Mouse (Mus musculus) midbrain, embryonic 10.5 days (tissue): ENCODE data around the gene Anapc11. TPM values are rescaled to one million over a fixed set of nuclear protein-coding genes. Genes with fewer than 3 reads are reported as not detected.
A peak's percentile ranks its signal among the peaks of the same experiment; 100 is the strongest.
"Not testable (repeated sequence)": the region's sequence is repeated elsewhere in the genome, so short reads cannot be mapped to it uniquely, and the experiment has no call there.

Source experiments
- DNase-seq: peaks from one replicate; pipeline ENCODE4 v3.0.0-alpha.2; 2017; ENCODE audit warnings: low spot score
- H3K27ac ChIP-seq: fragments of 300-500 bp; sonication (generic); replicated peaks from 2 replicates; pipeline ENCODE4 v1.5.1; 2016; ENCODE audit warnings: mild to moderate bottlenecking
- H3K27me3 ChIP-seq: fragments of 300-500 bp; sonication (generic); 2 replicates; pipeline ENCODE4 v1.6.1; 2016; ENCODE audit warnings: low read depth, mild to moderate bottlenecking; ENCODE audit not compliant: poor library complexity, severe bottlenecking
- H3K36me3 ChIP-seq: fragments of 300-500 bp; sonication (generic); 2 replicates; pipeline ENCODE4 v1.6.1; 2016; ENCODE audit warnings: mild to moderate bottlenecking, moderate library complexity
- H3K4me1 ChIP-seq: fragments of 300-500 bp; sonication (generic); 2 replicates; pipeline ENCODE4 v1.6.1; 2016
- H3K4me3 ChIP-seq: fragments of 300-500 bp; sonication (generic); 2 replicates; pipeline ENCODE4 v1.5.1; 2016; ENCODE audit warnings: mild to moderate bottlenecking, moderate library complexity
- H3K9me3 ChIP-seq: fragments of 300-500 bp; sonication (generic); replicated peaks from 2 replicates; pipeline ENCODE4 v1.6.1; 2016; ENCODE audit warnings: mild to moderate bottlenecking
- whole genome bisulfite sequencing: fragments of 180-500 bp; shearing (Covaris S2); methylation state at CpG from one replicate; pipeline ENCODE4 v1.1.7; 2016; 5-methylcytosine and 5-hydroxymethylcytosine counted together
- polyA plus RNA-seq: library from polyadenylated mRNA; unstranded; fragments of >200 nt; fragmentation: Nextera tagmentation; extraction: Ambion mirVana; gene quantifications from 2 replicates; pipeline ENCODE4 v1.2.1, GENCODE M21; 2016

Gene Anapc11
- polyA plus RNA-seq: 216 and 231 TPM in 2 replicates

DNA sequence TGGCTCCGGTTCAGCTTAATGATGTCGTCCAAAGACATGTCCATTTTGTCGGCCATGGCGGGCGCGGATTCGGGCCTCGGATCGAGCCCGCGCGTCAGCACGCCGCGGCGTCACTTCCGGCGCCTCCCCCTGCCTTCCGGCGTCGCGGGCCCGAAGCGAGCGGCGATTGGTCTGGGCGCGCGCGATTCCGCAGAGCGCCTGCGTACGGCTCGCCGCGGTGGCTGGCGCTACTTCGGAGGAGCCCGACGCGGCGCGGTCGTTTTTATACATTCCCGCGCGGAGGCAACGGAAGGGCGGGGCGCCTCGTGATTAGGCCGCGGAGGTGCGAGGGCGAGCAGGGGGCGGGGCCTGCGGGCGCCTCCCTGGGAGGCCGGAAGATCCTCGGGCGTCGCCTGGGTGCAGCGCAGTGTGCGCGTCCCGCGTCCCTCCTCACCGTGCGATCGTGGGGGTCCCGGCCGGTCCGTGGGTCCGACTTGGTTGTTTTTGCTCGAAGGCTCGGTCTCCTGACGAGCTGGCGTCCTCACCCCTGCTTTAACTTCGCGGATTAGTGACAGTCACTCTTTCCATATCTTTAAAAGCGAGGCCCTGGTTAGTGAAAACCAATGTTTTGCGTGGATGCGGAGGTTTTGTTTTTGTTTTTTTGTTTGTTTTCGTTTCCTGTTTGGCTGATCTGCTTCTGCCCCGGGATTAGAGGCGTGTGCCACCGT, at the start of gene Anapc11, which contains the start of gene Alyref:
Anapc11 (plus strand) TSS at position 139 of the 707 bp plus-strand sequence.
Alyref (minus strand) TSS at position 83 of the 707 bp plus-strand sequence.
- H3K27ac ChIP-seq: peak within 1 kb of the TSS; percentile 99

DNA sequence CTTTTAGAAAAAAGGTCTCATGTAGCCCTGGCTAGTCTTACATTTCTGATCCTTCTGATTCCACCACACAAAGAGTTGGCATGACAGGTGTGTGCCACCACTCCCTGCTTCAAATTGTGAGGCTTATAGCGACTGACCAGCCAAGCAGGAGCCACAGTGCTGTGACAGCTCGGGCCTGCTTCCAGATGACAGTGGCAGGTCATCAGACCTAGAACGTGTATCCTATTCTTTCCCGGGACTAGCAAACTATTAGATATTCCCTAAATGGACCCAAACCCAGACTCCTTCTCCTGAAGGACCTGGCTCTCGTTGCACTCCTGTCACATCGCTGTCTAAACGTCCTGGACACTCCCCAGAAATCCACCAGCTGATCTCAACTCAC, 49.4 kb upstream of the Anapc11 start:
- no peaks in the 10 kb centered on the region for H3K9me3 ChIP-seq
- peak overlapping the region; percentile 96 for H3K27ac ChIP-seq
- WGBS: 35% methylated on average over 7 of the region's 7 CpGs
- peaks cover 35% of the 10 kb centered on the region for H3K4me1 ChIP-seq
- no peaks in the 10 kb centered on the region for H3K27me3 ChIP-seq
- no peak for DNase-seq
- peak overlapping the region; percentile 100 for H3K4me3 ChIP-seq
- H3K36me3 ChIP-seq: peaks cover 36% of the 10 kb centered on the region

More for the DNA sequence above, at the start of gene Anapc11, which contains the start of gene Alyref:
- peak; percentile 95 for DNase-seq
- Histone ChIP-seq H3K27me3 (no peaks in the 10 kb centered on the region), H3K36me3 (peaks cover 77% of the 10 kb centered on the region), H3K4me1 (peaks cover 37% of the 10 kb centered on the region), H3K4me3 (peak within 1 kb of the TSS; percentile 99), H3K9me3 (no peaks in the 10 kb centered on the region)
- WGBS: under 1% methylated on average over 88 of the region's 88 CpGs

DNA sequence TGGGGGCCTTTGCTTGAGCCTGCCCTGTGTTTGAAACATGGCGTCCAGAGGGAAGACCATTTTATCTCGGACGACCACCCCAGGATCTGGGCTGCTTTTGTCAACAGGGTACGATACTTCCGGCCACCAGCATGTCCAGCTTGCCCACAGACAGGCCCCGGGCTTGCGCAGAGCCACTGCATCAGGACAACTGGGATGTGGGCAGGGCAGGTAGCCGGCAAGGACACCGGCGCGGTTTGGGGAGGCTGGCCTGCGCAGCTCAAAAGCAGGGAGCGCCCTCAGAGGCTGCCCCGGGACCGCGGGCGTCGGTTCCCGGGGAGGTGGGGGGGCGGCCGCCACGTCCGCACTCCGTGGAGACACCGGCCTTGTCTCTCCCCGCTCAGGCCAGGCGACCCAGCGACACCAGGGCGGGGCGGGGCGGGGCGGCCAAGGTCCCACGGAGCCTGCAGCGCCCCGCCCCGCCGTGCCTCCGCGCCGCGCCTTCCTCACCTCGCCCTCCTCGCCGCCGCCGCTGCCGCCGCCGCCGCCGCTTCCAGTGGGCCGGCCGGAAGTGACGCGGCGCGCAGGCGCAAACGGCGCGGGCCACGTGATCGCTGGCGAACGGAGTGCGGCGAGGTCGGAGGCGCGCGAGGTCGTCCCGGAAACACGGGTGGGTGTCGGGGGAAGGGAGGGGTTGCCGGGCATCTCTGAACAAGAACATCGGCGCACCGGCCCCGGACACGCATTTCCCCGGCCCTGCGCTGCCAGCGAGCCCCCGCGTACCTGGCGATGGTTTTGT, 48.9 kb upstream of the Anapc11 start, which contains the start of gene Mcrip1:
Mcrip1 (minus strand) TSS at position 560 of the 778 bp plus-strand sequence.
- Histone ChIP-seq H3K4me3 (peak within 1 kb of the TSS; percentile 100), H3K36me3 (peaks cover 30% of the 10 kb centered on the region), H3K4me1 (peaks cover 35% of the 10 kb centered on the region), H3K27ac (peak within 1 kb of the TSS; percentile 96), H3K9me3 (no peaks in the 10 kb centered on the region), H3K27me3 (no peaks in the 10 kb centered on the region)
- peak; percentile 89 for DNase-seq
- under 1% methylated on average over 85 of the region's 87 CpGs for WGBS

DNA sequence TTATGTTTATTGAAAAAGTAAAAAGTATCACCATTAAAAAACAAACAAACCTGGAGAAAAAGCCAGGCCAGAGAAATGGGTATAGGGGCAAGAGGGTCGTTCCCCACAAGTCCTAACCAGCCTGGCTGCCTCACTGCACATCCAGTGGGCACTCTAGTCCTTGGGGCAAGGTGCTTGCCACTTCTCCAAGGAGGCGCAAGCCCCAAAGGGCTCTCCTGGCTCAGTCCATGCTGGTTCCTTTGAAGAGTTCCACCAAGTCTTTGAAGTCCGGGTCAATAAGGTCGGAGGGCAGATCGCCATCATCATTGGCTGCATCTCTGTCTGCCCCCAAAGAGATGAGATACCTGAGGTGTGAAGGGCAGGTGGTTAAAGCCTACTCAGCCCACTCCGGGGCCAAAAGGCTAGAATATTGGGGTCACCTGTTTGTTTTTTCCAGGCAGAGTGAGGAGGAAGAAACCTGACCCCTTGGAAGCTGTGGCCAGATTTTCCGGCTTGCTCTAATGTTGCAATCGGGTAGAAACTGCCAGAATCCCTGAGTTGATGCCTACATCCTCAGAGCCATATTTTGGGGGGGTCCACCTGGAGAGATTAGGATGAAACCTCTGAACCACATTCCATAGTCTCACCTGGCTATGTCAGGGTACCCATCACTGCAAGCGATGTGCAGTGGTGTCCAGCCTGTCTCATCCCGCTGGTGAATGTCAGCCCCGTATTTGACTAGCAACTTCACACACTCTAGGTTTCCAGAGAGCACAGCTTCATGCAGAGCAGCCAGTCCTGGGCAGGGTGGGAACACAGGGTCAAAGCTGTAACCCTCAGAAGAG, 48.0 kb upstream of the Anapc11 start:
- Histone ChIP-seq H3K4me3 (peak overlapping the region; percentile 100), H3K4me1 (peaks cover 35% of the 10 kb centered on the region), H3K9me3 (no peaks in the 10 kb centered on the region), H3K27ac (peak overlapping the region; percentile 96), H3K36me3 (peaks cover 22% of the 10 kb centered on the region), H3K27me3 (no peaks in the 10 kb centered on the region)
- 81% methylated on average over 11 of the region's 11 CpGs for WGBS
- no peak for DNase-seq

DNA sequence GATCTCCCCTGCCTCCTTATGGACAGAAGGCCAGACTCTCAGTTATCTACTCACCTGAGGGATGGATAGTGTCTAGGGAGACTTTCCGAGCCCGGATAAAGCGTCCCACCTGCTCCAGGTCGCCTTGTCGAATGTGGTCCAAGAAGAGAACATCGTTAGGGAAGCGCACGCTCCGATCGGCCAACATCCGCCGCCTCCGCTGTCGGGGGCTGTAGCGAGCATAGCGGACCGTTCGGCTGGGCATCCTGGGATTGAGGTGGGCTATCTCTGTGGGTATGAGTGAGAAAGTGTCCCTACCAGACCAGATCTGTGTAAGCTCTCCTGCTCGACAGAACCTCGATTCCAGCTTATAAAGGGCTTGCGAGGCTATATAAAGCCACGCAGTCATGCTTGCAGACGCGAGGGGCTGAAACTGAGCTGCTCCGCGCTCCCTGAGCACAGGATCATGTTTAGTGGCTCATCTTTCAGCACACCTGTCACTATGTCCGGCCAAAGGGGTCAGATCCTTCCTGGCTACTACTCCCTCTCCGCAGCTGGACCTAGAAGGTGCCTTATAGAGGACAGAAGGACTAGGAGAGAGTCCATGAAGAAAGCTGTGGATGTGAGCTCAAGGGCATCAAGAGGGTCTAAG, 47.3 kb upstream of the Anapc11 start, which contains the start of gene Ppp1r27:
Ppp1r27 (minus strand) TSS at position 323 of the 631 bp plus-strand sequence.
- WGBS: 95% methylated on average over 28 of the region's 28 CpGs
- H3K27ac ChIP-seq: peak within 1 kb of the TSS; percentile 96

DNA sequence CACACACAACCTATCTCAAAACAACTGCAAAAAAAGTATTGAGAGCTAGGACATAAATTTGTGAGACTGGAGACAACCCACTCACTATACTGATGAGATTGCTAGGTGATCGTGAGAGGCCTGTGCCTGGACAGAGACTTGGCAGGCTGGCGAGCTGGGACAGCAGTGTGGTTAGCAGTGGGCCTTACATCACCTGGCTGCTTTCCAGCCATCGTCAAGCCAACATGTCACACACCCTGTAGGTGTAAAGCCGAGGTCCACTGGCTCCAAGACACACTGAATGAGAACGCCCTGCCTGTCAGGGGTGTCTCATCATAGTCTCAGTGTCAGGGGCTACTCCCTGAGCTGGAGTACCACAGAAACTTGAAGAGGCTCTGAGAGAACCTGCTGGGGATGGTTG, 45.5 kb upstream of the Anapc11 start:
- no peak overlapping the region for H3K27ac ChIP-seq
- 0 out of 2 replicates have a peak, but pooled peaks cover 2% of the 10 kb centered on the region for H3K36me3 ChIP-seq
- peaks cover 31% of the 10 kb centered on the region for H3K4me1 ChIP-seq
- WGBS: 81% methylated on average over 5 of the region's 5 CpGs
- H3K9me3 ChIP-seq: 0 out of 2 replicates have a peak, but pooled peaks cover 11% of the 10 kb centered on the region
- H3K4me3 ChIP-seq: no peak overlapping the region
- no peak for DNase-seq
- H3K27me3 ChIP-seq: no peaks in the 10 kb centered on the region

More for the DNA sequence above, 47.3 kb upstream of the Anapc11 start, which contains the start of gene Ppp1r27:
- Histone ChIP-seq H3K9me3 (no peaks in the 10 kb centered on the region), H3K4me3 (peak within 1 kb of the TSS; percentile 100), H3K4me1 (peaks cover 35% of the 10 kb centered on the region), H3K36me3 (peaks cover 15% of the 10 kb centered on the region), H3K27me3 (no peaks in the 10 kb centered on the region)
- no peak for DNase-seq

DNA sequence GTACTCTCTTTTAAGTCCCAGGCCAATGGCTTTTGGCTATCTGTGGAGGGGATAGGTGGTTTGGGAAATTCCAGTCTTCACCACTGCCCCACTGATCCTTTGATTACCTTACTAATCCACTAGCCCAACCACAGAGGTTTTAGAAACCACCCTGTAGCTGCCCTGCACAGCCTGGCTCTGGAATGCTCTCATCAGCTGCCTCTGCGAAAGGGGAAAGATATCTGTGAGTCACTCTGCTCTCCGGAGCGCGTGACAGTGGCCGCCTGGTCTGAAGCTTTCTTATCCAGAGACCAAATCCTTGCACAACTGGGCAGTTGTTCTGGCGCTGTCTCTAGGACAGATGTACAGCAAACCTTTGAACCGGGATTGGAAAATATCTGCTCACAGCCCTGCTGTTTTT, 43.4 kb upstream of the Anapc11 start:
- H3K27ac ChIP-seq: no peak overlapping the region
- no peak for DNase-seq
- peaks cover 18% of the 10 kb centered on the region for H3K36me3 ChIP-seq
- no peaks in the 10 kb centered on the region for H3K27me3 ChIP-seq
- H3K4me3 ChIP-seq: no peak overlapping the region
- peaks cover 11% of the 10 kb centered on the region for H3K4me1 ChIP-seq
- H3K9me3 ChIP-seq: 0 out of 2 replicates have a peak, but pooled peaks cover 13% of the 10 kb centered on the region
- 82% methylated on average over 7 of the region's 7 CpGs for WGBS

DNA sequence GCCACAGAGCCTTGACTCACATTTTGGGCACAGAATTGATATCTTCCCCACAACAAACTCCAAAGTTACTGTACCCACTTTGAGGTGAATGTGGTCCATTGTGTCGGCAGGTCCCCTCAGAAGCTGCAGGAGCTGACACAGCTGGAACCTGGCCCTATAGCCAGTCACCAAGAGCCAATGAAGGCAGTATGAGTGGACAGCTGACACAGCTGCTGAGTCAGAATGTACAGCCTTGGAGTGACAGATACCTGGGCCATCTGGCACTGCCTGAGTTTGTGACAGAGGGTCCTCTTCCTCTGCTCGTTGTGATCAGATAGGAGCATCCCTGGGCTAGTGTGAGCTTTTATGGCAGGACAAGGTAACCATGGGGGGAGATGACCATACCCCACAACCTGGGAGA, 43.0 kb upstream of the Anapc11 start:
- H3K36me3 ChIP-seq: peaks cover 22% of the 10 kb centered on the region
- H3K4me1 ChIP-seq: peaks cover 7% of the 10 kb centered on the region
- H3K27me3 ChIP-seq: no peaks in the 10 kb centered on the region
- no peak for DNase-seq
- no peak overlapping the region for H3K4me3 ChIP-seq
- peaks cover 13% of the 10 kb centered on the region; the same call in 1 of the 2 replicates for H3K9me3 ChIP-seq
- WGBS: 92% methylated on average over 2 of the region's 2 CpGs
- H3K27ac ChIP-seq: no peak overlapping the region

DNA sequence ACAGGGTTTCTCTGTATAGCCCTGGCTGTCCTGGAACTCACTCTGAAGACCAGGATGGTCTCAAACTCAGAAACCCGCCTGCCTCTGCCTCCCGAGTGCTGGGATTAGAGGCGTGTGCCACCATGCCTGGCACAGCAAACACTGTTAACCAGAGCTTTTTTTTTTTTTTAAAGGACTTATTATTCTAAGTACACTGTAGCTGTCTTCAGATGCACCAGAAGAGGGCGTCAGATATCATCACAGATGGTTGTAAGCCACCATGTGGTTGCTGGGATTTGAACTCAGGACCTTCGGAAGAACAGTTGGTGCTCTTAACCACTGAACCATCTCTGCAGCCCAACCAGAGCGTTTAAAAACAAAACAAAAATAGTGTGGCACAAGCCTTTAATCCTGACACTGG, 39.4 kb upstream of the Anapc11 start:
- not testable (repeated sequence) for H3K27ac ChIP-seq, H3K4me3 ChIP-seq, H3K4me1 ChIP-seq, H3K27me3 ChIP-seq, DNase-seq
- 88% methylated on average over 6 of the region's 6 CpGs for WGBS
- Histone ChIP-seq H3K36me3 (peaks cover 58% of the 10 kb centered on the region), H3K9me3 (peaks cover 13% of the 10 kb centered on the region; the same call in 1 of the 2 replicates)

DNA sequence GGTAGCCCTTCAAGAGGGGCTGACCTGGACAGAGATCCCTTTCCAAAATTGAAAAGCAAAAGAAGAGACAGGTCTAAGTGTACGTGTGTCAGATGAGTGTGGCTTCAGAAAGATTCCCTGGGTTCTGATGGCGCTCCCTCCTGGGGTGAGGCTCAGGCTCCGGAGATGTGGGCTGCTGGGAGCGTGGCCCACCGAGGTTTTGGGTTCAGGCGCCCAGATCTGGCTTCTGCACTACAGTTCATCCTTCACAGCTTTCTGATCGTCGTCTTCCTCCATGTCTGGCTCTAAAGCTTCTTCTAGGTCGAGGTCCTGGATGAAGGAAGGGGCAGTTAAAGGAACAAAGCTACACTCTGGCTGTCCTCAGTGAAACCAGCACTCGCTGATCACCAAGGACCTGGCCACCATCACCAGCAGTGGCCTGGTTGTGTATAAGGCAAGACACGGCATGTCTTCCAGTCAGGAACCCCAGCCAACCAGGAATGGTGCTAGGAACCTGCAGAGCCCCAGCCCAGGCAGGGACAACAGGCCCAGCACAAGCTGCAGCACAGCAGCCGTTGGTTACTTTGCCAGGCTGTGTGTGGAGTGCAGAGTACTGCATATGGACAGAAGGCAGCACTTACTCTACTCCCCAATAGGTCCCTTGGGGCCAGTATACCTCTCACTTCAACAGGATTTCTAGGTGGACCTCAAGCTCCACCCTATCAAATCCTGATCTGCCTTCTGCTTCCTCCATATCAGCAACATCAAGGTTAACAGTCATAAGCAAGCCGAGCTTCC, 37.1 kb upstream of the Anapc11 start:
- Histone ChIP-seq H3K4me1 (no peaks in the 10 kb centered on the region), H3K9me3 (peaks cover 13% of the 10 kb centered on the region; the same call in 1 of the 2 replicates), H3K4me3 (no peak overlapping the region), H3K27me3 (no peaks in the 10 kb centered on the region), H3K36me3 (peaks cover 81% of the 10 kb centered on the region), H3K27ac (no peak overlapping the region)
- WGBS: 93% methylated on average over 13 of the region's 13 CpGs
- DNase-seq: no peak

DNA sequence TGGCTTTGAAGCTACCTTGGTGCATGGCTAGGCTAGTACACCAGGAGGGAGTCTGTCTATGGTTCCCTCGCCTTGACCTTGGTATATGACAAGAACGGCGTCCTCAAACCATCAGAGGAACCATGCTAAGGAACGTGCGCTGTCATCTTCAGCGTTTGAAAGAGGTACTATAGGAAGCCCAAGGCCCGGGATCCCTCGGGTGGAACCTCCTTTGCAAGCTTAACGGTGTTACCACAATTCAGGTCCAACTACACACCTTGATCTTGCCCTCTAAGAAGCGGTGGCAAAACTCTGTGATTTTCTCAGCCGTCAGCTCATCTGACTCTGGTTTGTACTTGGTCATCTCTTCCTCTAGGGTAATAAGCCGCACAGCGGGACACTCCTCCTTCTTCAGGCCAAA, 35.3 kb upstream of the Anapc11 start:
- no peak for DNase-seq
- Histone ChIP-seq H3K4me3 (no peak overlapping the region), H3K4me1 (no peaks in the 10 kb centered on the region), H3K9me3 (no peaks in the 10 kb centered on the region; the same call in 1 of the 2 replicates), H3K27ac (no peak overlapping the region), H3K27me3 (no peaks in the 10 kb centered on the region), H3K36me3 (peaks cover 95% of the 10 kb centered on the region)
- WGBS: 95% methylated on average over 13 of the region's 13 CpGs
